Mouse (Mus musculus): ENCODE measurements around the gene Clec4a3. TPM values are rescaled to one million over a fixed set of nuclear protein-coding genes. Genes with fewer than 3 reads are reported as not detected.
"Not testable (repeated sequence)": the region's sequence is repeated elsewhere in the genome, so short reads cannot be mapped to it uniquely, and the experiment has no call there.

Gene Clec4a3
- 5.4 and 6.5 TPM in 2 replicates for polyA plus RNA-seq (2015; fragmentation: Nextera tagmentation; extraction: Ambion mirVana)

GRCm38 (mm10) chr6:122952401-122952800 is at the start of gene Clec4a3:
TSS of gene Clec4a3 (plus strand) at chr6:122952515.
- 82% methylated on average over 8 of the region's 8 CpGs for WGBS
- H3K4me3 ChIP-seq (replicated peaks), result no peak within 1 kb of the TSS
- no peaks in the 10 kb centered on the region for H3K36me3 ChIP-seq
- H3K4me1 ChIP-seq, result no peaks in the 10 kb centered on the region
- H3K4me2 ChIP-seq (replicated peaks), result no peak within 1 kb of the TSS
- no peak for ATAC-seq (ENCODE audit: insufficient number of reproducible peaks, low FRiP score, low TSS enrichment, low read depth)
- H3K9me3 ChIP-seq (replicated peaks), result no peaks in the 10 kb centered on the region
- H3K9ac ChIP-seq, result no peak within 1 kb of the TSS
- no peaks in the 10 kb centered on the region for H3K27me3 ChIP-seq
- no peak within 1 kb of the TSS for H3K27ac ChIP-seq (replicated peaks)

GRCm38 (mm10) chr6:122919922-122920321 is 32.4 kb upstream of the Clec4a3 start:
- Histone ChIP-seq H3K9ac (no peak overlapping the region), H3K27me3 (no peaks in the 10 kb centered on the region), H3K36me3 (no peaks in the 10 kb centered on the region), H3K9me3 (replicated peaks) (no peaks in the 10 kb centered on the region), H3K4me3 (replicated peaks) (no peak overlapping the region), H3K27ac (replicated peaks) (no peak overlapping the region), H3K4me1 (no peaks in the 10 kb centered on the region), H3K4me2 (replicated peaks) (no peak overlapping the region)
- ATAC-seq (ENCODE audit: insufficient number of reproducible peaks, low FRiP score, low TSS enrichment, low read depth), result no peak
- WGBS, result 75% methylated on average over 4 of the region's 4 CpGs

GRCm38 (mm10) chr6:122921451-122921850 is 30.9 kb upstream of the Clec4a3 start, which contains the start of gene Clec4a1:
TSS of gene Clec4a1 (plus strand) at chr6:122921848.
- H3K27ac ChIP-seq (replicated peaks), result no peak within 1 kb of the TSS
- WGBS, result 59% methylated on average over 4 of the region's 4 CpGs
- H3K9me3 ChIP-seq (replicated peaks), result no peaks in the 10 kb centered on the region
- H3K4me3 ChIP-seq (replicated peaks), result no peak within 1 kb of the TSS
- no peak within 1 kb of the TSS for H3K4me2 ChIP-seq (replicated peaks)
- H3K4me1 ChIP-seq, result no peaks in the 10 kb centered on the region
- no peaks in the 10 kb centered on the region for H3K27me3 ChIP-seq
- H3K9ac ChIP-seq, result no peak within 1 kb of the TSS
- ATAC-seq (ENCODE audit: insufficient number of reproducible peaks, low FRiP score, low TSS enrichment, low read depth), result no peak
- no peaks in the 10 kb centered on the region for H3K36me3 ChIP-seq

GRCm38 (mm10) chr6:122934845-122935244 is 17.5 kb upstream of the Clec4a3 start:
- WGBS, result 77% methylated on average over 3 of the region's 3 CpGs
- no peaks in the 10 kb centered on the region for H3K4me1 ChIP-seq
- no peak for ATAC-seq (ENCODE audit: insufficient number of reproducible peaks, low FRiP score, low TSS enrichment, low read depth)
- no peaks in the 10 kb centered on the region for H3K9me3 ChIP-seq (replicated peaks)
- H3K4me3 ChIP-seq (replicated peaks), result no peak overlapping the region
- H3K27me3 ChIP-seq, result no peaks in the 10 kb centered on the region
- H3K4me2 ChIP-seq (replicated peaks), result no peak overlapping the region
- no peak overlapping the region for H3K9ac ChIP-seq
- H3K36me3 ChIP-seq, result no peaks in the 10 kb centered on the region
- H3K27ac ChIP-seq (replicated peaks), result no peak overlapping the region

GRCm38 (mm10) chr6:122939618-122940017 is 12.7 kb upstream of the Clec4a3 start:
- H3K9me3 ChIP-seq (replicated peaks), result no peaks in the 10 kb centered on the region
- no peak overlapping the region for H3K4me3 ChIP-seq (replicated peaks)
- no peaks in the 10 kb centered on the region for H3K27me3 ChIP-seq
- no peak overlapping the region for H3K4me2 ChIP-seq (replicated peaks)
- H3K9ac ChIP-seq, result no peak overlapping the region
- no peak for ATAC-seq (ENCODE audit: insufficient number of reproducible peaks, low FRiP score, low TSS enrichment, low read depth)
- H3K4me1 ChIP-seq, result no peaks in the 10 kb centered on the region
- WGBS, result 89% methylated on average over 5 of the region's 5 CpGs
- H3K27ac ChIP-seq (replicated peaks), result no peak overlapping the region
- H3K36me3 ChIP-seq, result no peaks in the 10 kb centered on the region

GRCm38 (mm10) chr6:122946760-122947159 is 5.6 kb upstream of the Clec4a3 start:
- H3K27ac ChIP-seq (replicated peaks), result no peak overlapping the region
- H3K27me3 ChIP-seq, result no peaks in the 10 kb centered on the region
- 85% methylated on average over 2 of the region's 2 CpGs for WGBS
- no peaks in the 10 kb centered on the region for H3K9me3 ChIP-seq (replicated peaks)
- no peak overlapping the region for H3K4me3 ChIP-seq (replicated peaks)
- no peak for ATAC-seq (ENCODE audit: insufficient number of reproducible peaks, low FRiP score, low TSS enrichment, low read depth)
- H3K9ac ChIP-seq, result no peak overlapping the region
- no peak overlapping the region for H3K4me2 ChIP-seq (replicated peaks)
- no peaks in the 10 kb centered on the region for H3K4me1 ChIP-seq
- no peaks in the 10 kb centered on the region for H3K36me3 ChIP-seq

- H3K4me3 ChIP-seq (replicated peaks), result no peak overlapping the region
- ATAC-seq (ENCODE audit: insufficient number of reproducible peaks, low FRiP score, low TSS enrichment, low read depth), result no peak
- 63% methylated on average over 2 of the region's 2 CpGs for WGBS
- H3K36me3 ChIP-seq, result no peaks in the 10 kb centered on the region
- no peak overlapping the region for H3K27ac ChIP-seq (replicated peaks)
- no peak overlapping the region for H3K4me2 ChIP-seq (replicated peaks)
- H3K9ac ChIP-seq, result no peak overlapping the region
- H3K27me3 ChIP-seq, result no peaks in the 10 kb centered on the region
- no peaks in the 10 kb centered on the region for H3K9me3 ChIP-seq (replicated peaks)
- H3K4me1 ChIP-seq, result no peaks in the 10 kb centered on the region
Observed at GRCm38 (mm10) chr6:122964562-122964961, 12.2 kb downstream of the Clec4a3 start.

GRCm38 (mm10) chr6:122969048-122969447 is 16.7 kb downstream of the Clec4a3 start:
- Histone ChIP-seq H3K4me1 (no peaks in the 10 kb centered on the region), H3K27me3 (no peaks in the 10 kb centered on the region), H3K9me3 (replicated peaks) (no peaks in the 10 kb centered on the region; the same call in 1 of the 2 replicates), H3K27ac (replicated peaks) (no peak overlapping the region), H3K9ac (no peak overlapping the region), H3K36me3 (no peaks in the 10 kb centered on the region), H3K4me2 (replicated peaks) (no peak overlapping the region), H3K4me3 (replicated peaks) (no peak overlapping the region)
- no peak for ATAC-seq (ENCODE audit: insufficient number of reproducible peaks, low FRiP score, low TSS enrichment, low read depth)
- WGBS, result 82% methylated on average over 2 of the region's 2 CpGs

GRCm38 (mm10) chr6:122989876-122990437 is 37.6 kb downstream of the Clec4a3 start, which contains the start of gene Clec4a4:
TSS of gene Clec4a4 (plus strand) at chr6:122990367.
- Histone ChIP-seq H3K27me3 (no peaks in the 10 kb centered on the region), H3K27ac (replicated peaks) (no peak within 1 kb of the TSS), H3K4me3 (replicated peaks) (no peak within 1 kb of the TSS), H3K4me2 (replicated peaks) (no peak within 1 kb of the TSS), H3K9me3 (replicated peaks) (no peaks in the 10 kb centered on the region), H3K36me3 (no peaks in the 10 kb centered on the region), H3K9ac (no peak within 1 kb of the TSS), H3K4me1 (no peaks in the 10 kb centered on the region)
- WGBS, result 82% methylated on average over 6 of the region's 6 CpGs
- no peak for ATAC-seq (ENCODE audit: insufficient number of reproducible peaks, low FRiP score, low TSS enrichment, low read depth)

GRCm38 (mm10) chr6:123004696-123005095 is 52.4 kb downstream of the Clec4a3 start:
- H3K9ac ChIP-seq; H3K4me3 ChIP-seq (replicated peaks); H3K4me2 ChIP-seq (replicated peaks); H3K27me3 ChIP-seq; H3K36me3 ChIP-seq; H3K9me3 ChIP-seq (replicated peaks); H3K27ac ChIP-seq (replicated peaks); ATAC-seq (ENCODE audit: insufficient number of reproducible peaks, low FRiP score, low TSS enrichment, low read depth); H3K4me1 ChIP-seq: not testable (repeated sequence)
- WGBS, result 58% methylated on average over 2 of the region's 2 CpGs

GRCm38 (mm10) chr6:123005591-123005990 is 53.3 kb downstream of the Clec4a3 start:
- Histone ChIP-seq H3K9ac (no peak overlapping the region), H3K4me2 (replicated peaks) (no peak overlapping the region), H3K27me3 (no peaks in the 10 kb centered on the region), H3K36me3 (no peaks in the 10 kb centered on the region), H3K27ac (replicated peaks) (no peak overlapping the region), H3K4me3 (replicated peaks) (no peak overlapping the region), H3K4me1 (no peaks in the 10 kb centered on the region), H3K9me3 (replicated peaks) (no peaks in the 10 kb centered on the region)
- WGBS, result 55% methylated on average over 1 of the region's 1 CpGs
- ATAC-seq (ENCODE audit: insufficient number of reproducible peaks, low FRiP score, low TSS enrichment, low read depth), result no peak

Measured in embryonic facial prominence, embryonic 15.5 days (tissue).